Mouse (Mus musculus): ENCODE results near the gene Dtx2.

The Dtx2 gene

GRCm38 (mm10) chr5:135975893-135976668 lies 18.5 kb upstream of the Dtx2 start:
- DNase-seq: no peak

GRCm38 (mm10) chr5:135979381-135979780 lies 15.2 kb upstream of the Dtx2 start:
- no peak for DNase-seq

- DNase-seq: no peak
Measured at GRCm38 (mm10) chr5:135979904-135980303, 14.7 kb upstream of the Dtx2 start, which contains the start of gene Zp3. Gene Zp3 (plus strand): TSS chr5:135980099.

- no peak for DNase-seq
Measured at GRCm38 (mm10) chr5:135982398-135982797, 12.2 kb upstream of the Dtx2 start.

GRCm38 (mm10) chr5:135984546-135985044 lies 10.0 kb upstream of the Dtx2 start:
- DNase-seq: no peak

- no peak for DNase-seq
Measured at GRCm38 (mm10) chr5:135987248-135987647, 7.4 kb upstream of the Dtx2 start.

- DNase-seq: no peak
Measured at GRCm38 (mm10) chr5:135990601-135991000, 4.0 kb upstream of the Dtx2 start.

- DNase-seq: no peak
Measured at GRCm38 (mm10) chr5:135993381-135993965, 1.1 kb upstream of the Dtx2 start.

- DNase-seq: no peak
Measured at GRCm38 (mm10) chr5:135994335-135994724, 270 bp upstream of the Dtx2 start.

- DNase-seq: peak; percentile 12
Measured at GRCm38 (mm10) chr5:135996162-135996561, 1.6 kb downstream of the Dtx2 start.

GRCm38 (mm10) chr5:136001222-136001621 lies 6.6 kb downstream of the Dtx2 start:
- no peak for DNase-seq

GRCm38 (mm10) chr5:136002325-136002724 lies 7.7 kb downstream of the Dtx2 start:
- DNase-seq: no peak

GRCm38 (mm10) chr5:136002751-136003151 lies 8.2 kb downstream of the Dtx2 start:
- DNase-seq: no peak

GRCm38 (mm10) chr5:136004537-136004936 lies 9.9 kb downstream of the Dtx2 start:
- no peak for DNase-seq

- no peak for DNase-seq
Measured at GRCm38 (mm10) chr5:136007745-136008144, 13.1 kb downstream of the Dtx2 start.

- no peak for DNase-seq
Measured at GRCm38 (mm10) chr5:136014877-136015276, 20.3 kb downstream of the Dtx2 start.

- no peak for DNase-seq
Measured at GRCm38 (mm10) chr5:136015586-136015985, 21.0 kb downstream of the Dtx2 start.

GRCm38 (mm10) chr5:136016014-136016876 lies 21.6 kb downstream of the Dtx2 start:
- no peak for DNase-seq

GRCm38 (mm10) chr5:136017262-136017661 lies 22.7 kb downstream of the Dtx2 start:
- no peak for DNase-seq

- DNase-seq: no peak
Measured at GRCm38 (mm10) chr5:136018726-136019125, 24.1 kb downstream of the Dtx2 start.

GRCm38 (mm10) chr5:136019907-136020306 lies 25.3 kb downstream of the Dtx2 start:
- DNase-seq: no peak

- no peak for DNase-seq
Measured at GRCm38 (mm10) chr5:136025712-136026111, 31.1 kb downstream of the Dtx2 start.

- no peak for DNase-seq
Measured at GRCm38 (mm10) chr5:136026859-136027258, 32.3 kb downstream of the Dtx2 start.

Data from right cerebral cortex, postnatal 25 days (tissue).